Mouse (Mus musculus): Measurements from ENCODE around the gene Runx3. TPM values are rescaled to one million over a fixed set of nuclear protein-coding genes. Genes with fewer than 3 reads are reported as not detected.
A peak's percentile ranks its signal among the peaks of the same experiment; 100 is the strongest.

Runx3 gene
- total RNA-seq, 2 experiments from 2014 or later: not detected

GRCm38 (mm10) chr4:135140647-135141515 lies 20.4 kb downstream of the Runx3 start:
- no peak for TF ChIP-seq CTCF (conservative IDR thresholded peaks at IDR 0.05)
- no peak for DNase-seq (ENCODE audit: low spot score in 2 of 2)
- no peak overlapping the region for H3K27ac ChIP-seq
- no peak overlapping the region for H3K4me3 ChIP-seq

GRCm38 (mm10) chr4:135141720-135142119 lies 21.3 kb downstream of the Runx3 start:
- DNase-seq (ENCODE audit: low spot score in 2 of 2): no peak
- Histone ChIP-seq H3K4me3 (no peak overlapping the region), H3K27ac (no peak overlapping the region)
- TF ChIP-seq CTCF (conservative IDR thresholded peaks at IDR 0.05): no peak

DNA sequence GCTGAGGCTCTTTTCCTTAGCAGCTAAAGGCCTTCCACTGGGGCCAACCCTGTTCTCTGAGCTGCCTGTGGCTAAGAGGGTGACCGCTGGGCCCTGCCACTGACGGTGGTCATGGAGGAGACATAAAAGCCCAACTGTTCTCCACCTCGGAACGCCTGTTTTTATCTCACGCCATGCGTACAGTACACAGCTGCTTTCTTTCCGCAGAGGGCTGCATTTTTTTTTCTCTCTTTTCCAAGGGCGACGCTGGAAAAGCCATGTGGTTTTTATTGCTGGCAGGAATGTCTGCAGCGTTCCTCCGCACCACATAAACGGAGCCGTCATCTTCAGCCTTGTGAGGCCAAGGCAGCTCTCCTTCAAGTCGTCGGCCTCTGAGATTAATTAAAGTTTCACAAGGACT lies 26.3 kb downstream of the Runx3 start:
- no peak for DNase-seq (ENCODE audit: low spot score in 2 of 2)
- Histone ChIP-seq H3K4me3 (no peak overlapping the region), H3K27ac (no peak overlapping the region)
- TF ChIP-seq CTCF (conservative IDR thresholded peaks at IDR 0.05): no peak

GRCm38 (mm10) chr4:135148660-135149059 lies 28.2 kb downstream of the Runx3 start:
- Histone ChIP-seq H3K27ac (no peak overlapping the region), H3K4me3 (no peak overlapping the region)
- no peak for DNase-seq (ENCODE audit: low spot score in 2 of 2)
- no peak for TF ChIP-seq CTCF (conservative IDR thresholded peaks at IDR 0.05)

GRCm38 (mm10) chr4:135150031-135150801 lies 29.8 kb downstream of the Runx3 start:
- H3K4me3 ChIP-seq: no peak overlapping the region
- peak; percentile 86 for TF ChIP-seq CTCF (conservative IDR thresholded peaks at IDR 0.05)
- DNase-seq (ENCODE audit: low spot score in 2 of 2): peak; percentile 10 to 35
- no peak overlapping the region for H3K27ac ChIP-seq

GRCm38 (mm10) chr4:135151111-135151987 lies 30.9 kb downstream of the Runx3 start:
- TF ChIP-seq CTCF (conservative IDR thresholded peaks at IDR 0.05): no peak
- no peak overlapping the region for H3K27ac ChIP-seq
- no peak overlapping the region for H3K4me3 ChIP-seq
- no peak for DNase-seq (ENCODE audit: low spot score in 2 of 2)

DNA sequence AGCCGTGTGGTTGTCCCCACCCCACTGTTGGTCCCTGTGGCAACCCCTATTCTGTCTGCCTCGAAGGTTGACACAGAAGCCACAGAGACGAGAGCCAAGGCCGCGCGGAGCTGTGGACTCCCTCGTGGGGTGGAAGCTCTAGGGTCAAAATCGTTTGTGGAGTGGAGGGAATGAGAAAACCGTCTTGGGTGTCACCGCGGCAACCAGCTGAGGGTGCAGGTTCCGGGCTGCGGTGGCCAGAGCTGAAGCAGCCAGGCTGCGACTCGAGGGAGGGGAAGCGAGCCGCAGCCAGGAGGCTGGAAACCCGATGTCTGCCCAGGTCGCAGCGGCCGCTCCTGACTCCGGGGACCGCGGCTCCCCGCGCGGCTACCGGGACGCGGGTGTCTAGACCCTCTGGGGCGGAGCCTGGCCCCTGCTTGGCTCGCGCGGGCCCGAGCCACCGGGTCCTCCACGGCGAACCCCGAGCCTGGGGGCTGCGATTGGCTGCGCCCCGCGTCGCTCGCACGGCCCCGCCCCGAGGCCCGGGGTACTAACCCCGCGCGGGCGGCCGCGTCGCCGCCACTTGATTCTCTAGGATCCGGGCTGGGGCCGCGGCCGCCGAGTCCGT lies 31.6 kb downstream of the Runx3 start:
- no peak for TF ChIP-seq CTCF (conservative IDR thresholded peaks at IDR 0.05)
- Histone ChIP-seq H3K27ac (no peak overlapping the region), H3K4me3 (no peak overlapping the region)
- no peak for DNase-seq (ENCODE audit: low spot score in 2 of 2)

DNA sequence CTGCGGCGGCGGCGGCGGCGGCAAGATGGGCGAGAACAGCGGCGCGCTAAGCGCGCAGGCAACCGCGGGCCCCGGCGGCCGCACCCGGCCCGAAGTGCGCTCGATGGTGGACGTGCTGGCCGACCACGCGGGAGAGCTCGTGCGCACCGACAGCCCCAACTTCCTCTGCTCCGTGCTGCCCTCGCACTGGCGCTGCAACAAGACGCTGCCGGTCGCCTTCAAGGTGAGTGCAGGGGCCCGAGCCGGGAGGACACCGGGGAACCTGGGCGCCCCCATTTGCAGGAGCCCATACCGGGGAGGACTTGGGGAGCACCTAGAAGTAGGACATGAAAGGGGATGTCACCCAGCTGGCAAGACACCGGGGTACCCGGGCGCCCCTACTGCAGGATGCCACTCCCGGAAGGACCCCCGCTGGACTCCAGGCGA lies 32.4 kb downstream of the Runx3 start:
- no peak overlapping the region for H3K4me3 ChIP-seq
- no peak overlapping the region for H3K27ac ChIP-seq
- DNase-seq (ENCODE audit: low spot score in 2 of 2): no peak
- TF ChIP-seq CTCF (conservative IDR thresholded peaks at IDR 0.05): no peak

DNA sequence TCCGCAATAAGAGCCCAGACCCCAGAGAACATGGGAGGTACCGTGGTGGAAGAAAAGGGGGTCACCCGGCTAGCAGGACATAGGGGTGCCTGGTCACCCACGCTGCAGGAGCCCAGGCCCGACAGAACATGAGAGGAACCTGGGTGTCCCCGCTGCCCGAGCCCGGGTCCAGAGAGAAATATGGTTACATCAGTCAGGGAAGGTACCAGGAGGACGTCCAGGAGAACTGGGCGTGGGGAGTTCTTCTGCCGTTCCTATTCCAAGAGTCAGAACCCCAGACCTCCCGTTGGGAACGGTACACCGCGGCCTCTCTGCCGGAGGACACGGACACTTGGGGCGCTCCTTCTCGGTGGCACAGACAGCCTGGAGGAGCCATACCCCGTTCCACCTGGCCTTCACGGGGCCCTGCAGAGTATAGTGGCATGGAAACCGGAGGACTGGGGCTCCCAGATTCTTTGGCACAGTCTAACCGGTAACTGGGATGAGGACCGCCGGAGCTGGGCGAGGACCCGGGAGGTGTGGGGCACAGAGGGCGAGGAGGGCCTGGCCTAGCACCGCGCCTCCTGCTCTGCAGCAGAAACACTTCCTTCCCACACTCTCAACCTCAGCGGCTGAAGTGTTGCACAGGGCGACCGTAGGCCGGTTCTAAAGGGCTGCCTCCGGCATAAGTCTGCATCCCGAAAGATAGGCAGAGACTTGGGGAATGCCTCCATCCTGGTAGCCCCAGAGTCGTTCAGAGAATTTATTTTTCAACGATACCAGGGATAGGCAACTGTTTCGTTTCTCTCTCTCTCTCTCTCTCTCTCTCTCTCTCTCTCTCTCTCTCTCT lies 33.0 kb downstream of the Runx3 start:
- no peak for TF ChIP-seq CTCF (conservative IDR thresholded peaks at IDR 0.05)
- DNase-seq (ENCODE audit: low spot score in 2 of 2): no peak
- Histone ChIP-seq H3K27ac (no peak overlapping the region), H3K4me3 (no peak overlapping the region)

DNA sequence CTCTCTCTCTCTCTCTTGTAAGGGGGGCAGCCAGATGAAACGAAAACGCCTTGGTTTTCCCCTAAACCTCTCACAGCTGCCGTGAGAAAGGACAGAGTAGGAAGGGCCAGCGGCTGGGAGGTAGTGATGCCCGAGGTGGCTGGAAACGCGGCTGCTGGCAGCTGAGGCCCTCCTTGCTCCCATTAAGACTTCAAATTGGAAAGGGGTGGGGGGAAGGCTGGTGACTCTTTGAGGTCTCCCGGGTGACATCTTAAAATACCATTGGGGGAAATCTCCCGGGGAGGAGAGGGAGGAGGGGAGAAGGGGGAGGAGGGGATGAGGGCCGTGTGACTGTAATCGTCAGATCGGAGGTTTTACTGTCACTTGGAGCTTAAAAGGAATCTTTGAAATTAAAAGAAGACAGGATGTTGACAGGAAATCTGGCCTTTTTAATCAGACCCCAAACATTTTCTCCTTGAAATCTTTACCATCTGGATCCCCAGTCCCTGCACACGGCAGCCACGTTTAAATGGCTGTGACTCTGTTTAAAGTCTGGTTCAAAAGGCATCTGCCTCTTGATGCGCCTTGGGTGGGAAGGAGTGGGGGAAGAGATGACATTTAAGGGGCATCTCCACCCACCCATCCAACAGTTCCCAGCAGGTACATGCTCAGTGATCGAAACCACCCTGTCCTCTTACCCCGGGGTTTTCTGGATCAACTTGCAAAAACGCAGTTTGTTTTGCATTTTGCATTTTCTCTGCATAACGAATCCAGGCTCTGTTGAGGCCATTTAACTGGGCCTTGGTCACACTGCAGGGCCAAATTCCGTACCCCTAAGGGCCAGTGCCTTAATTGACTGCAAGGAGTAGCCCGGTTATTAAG lies 33.9 kb downstream of the Runx3 start:
- no peak for TF ChIP-seq CTCF (conservative IDR thresholded peaks at IDR 0.05)
- Histone ChIP-seq H3K27ac (no peak overlapping the region), H3K4me3 (no peak overlapping the region)
- no peak for DNase-seq (ENCODE audit: low spot score in 2 of 2)
